Mouse (Mus musculus): ENCODE measurements around the gene Gm20481. TPM values are rescaled to one million over a fixed set of nuclear protein-coding genes. Genes with fewer than 3 reads are reported as not detected.
"Not testable (repeated sequence)": the region's sequence is repeated elsewhere in the genome, so short reads cannot be mapped to it uniquely, and the experiment has no call there.

Gm20481 gene
- polyA plus RNA-seq, 1 experiment = not detected

DNA sequence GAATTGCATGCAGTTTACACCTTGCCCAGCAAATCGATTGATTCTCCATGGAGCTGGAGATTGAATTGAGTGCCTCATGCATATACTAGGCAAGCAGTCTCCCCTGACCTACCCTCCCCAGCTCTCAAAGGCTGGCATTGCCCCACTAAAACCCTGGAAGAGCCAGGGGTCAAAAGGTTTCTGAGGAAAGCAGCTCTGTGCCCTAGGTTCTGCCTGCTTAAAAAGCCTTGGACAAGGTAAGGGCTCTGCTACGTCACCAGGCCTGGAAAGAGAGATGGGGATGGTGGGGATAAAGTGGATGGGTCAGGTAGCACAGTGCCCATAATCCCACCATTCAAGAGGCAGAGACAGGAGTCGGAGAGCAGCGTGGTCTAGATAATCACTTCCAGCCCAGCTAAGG, 14.9 kb upstream of the Gm20481 start:
- Histone ChIP-seq H3K9ac (ENCODE audit: low read depth, poor library complexity, severe bottlenecking) (no peak overlapping the region), H3K9me3 (replicated peaks; ENCODE audit: control insufficient read depth, insufficient read depth, low read length, poor library complexity, severe bottlenecking) (no peaks in the 10 kb centered on the region), H3K27ac (ENCODE audit: insufficient read depth, low read length) (no peak overlapping the region), H3K4me3 (ENCODE audit: low read depth, low read length) (no peak overlapping the region), H3K27me3 (ENCODE audit: control insufficient read depth, insufficient read depth, low read length, poor library complexity, severe bottlenecking) (no peaks in the 10 kb centered on the region), H3K36me3 (ENCODE audit: control insufficient read depth, insufficient read depth, low read length, poor library complexity, severe bottlenecking) (peaks cover 22% of the 10 kb centered on the region), H3K4me1 (ENCODE audit: control insufficient read depth, insufficient read depth, low read length) (no peaks in the 10 kb centered on the region)
- TF ChIP-seq CTCF (IDR thresholded peaks at IDR 0.05; ENCODE audit: low read depth, low read length) (no peak), EP300 (IDR thresholded peaks at IDR 0.05; ENCODE audit: insufficient read depth, low read depth, low read length) (no peak), POLR2A (IDR thresholded peaks at IDR 0.05; ENCODE audit: insufficient read depth, low read length) (no peak)

DNA sequence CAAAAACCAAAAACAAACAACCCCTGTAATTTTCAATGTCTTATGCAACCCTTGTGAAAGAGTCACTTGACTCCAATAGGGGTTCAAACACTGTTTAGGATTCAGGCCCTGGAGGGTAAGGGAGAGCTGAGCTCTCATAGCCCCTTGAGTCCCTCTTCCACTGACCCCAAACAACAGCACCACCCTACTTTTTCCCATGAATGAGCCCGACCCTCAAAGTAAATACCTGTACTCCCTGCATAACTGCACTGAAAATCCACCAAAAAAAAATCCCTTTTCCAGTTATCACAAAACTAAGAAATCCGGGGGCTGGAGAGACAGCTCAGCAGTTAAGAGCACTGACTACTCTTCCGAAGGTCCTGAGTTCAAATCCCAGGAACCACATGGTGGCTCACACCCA, 13.8 kb upstream of the Gm20481 start:
- Histone ChIP-seq H3K27ac (ENCODE audit: insufficient read depth, low read length) (no peak overlapping the region), H3K36me3 (ENCODE audit: control insufficient read depth, insufficient read depth, low read length, poor library complexity, severe bottlenecking) (peaks cover 12% of the 10 kb centered on the region), H3K4me3 (ENCODE audit: low read depth, low read length) (no peak overlapping the region), H3K4me1 (ENCODE audit: control insufficient read depth, insufficient read depth, low read length) (no peaks in the 10 kb centered on the region), H3K27me3 (ENCODE audit: control insufficient read depth, insufficient read depth, low read length, poor library complexity, severe bottlenecking) (no peaks in the 10 kb centered on the region), H3K9ac (ENCODE audit: low read depth, poor library complexity, severe bottlenecking) (no peak overlapping the region), H3K9me3 (replicated peaks; ENCODE audit: control insufficient read depth, insufficient read depth, low read length, poor library complexity, severe bottlenecking) (no peaks in the 10 kb centered on the region)
- no peak for TF ChIP-seq CTCF (IDR thresholded peaks at IDR 0.05; ENCODE audit: low read depth, low read length)
- TF ChIP-seq EP300 (IDR thresholded peaks at IDR 0.05; ENCODE audit: insufficient read depth, low read depth, low read length) = no peak
- no peak for TF ChIP-seq POLR2A (IDR thresholded peaks at IDR 0.05; ENCODE audit: insufficient read depth, low read length)

DNA sequence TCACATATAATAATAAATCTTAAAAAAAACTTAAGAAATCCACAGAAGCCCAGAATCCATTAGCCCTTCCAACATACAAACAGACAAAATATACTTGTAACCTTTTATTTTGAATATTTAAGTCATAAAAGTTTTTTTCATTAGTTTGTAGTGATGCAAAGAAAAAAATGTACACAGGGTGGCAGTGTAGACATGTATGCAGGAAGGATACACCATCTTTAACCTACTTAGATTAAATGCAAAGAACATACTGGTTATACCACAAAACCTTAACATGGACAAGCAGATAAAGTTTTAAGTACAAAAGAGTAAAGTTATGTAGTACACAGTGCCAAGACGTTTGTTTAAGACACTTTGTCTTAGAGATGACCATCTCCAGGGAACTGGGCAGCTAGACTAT, 13.4 kb upstream of the Gm20481 start:
- Histone ChIP-seq H3K9me3 (replicated peaks; ENCODE audit: control insufficient read depth, insufficient read depth, low read length, poor library complexity, severe bottlenecking) (no peaks in the 10 kb centered on the region), H3K36me3 (ENCODE audit: control insufficient read depth, insufficient read depth, low read length, poor library complexity, severe bottlenecking) (peaks cover 7% of the 10 kb centered on the region), H3K4me3 (ENCODE audit: low read depth, low read length) (no peak overlapping the region), H3K9ac (ENCODE audit: low read depth, poor library complexity, severe bottlenecking) (no peak overlapping the region), H3K27ac (ENCODE audit: insufficient read depth, low read length) (no peak overlapping the region), H3K27me3 (ENCODE audit: control insufficient read depth, insufficient read depth, low read length, poor library complexity, severe bottlenecking) (no peaks in the 10 kb centered on the region), H3K4me1 (ENCODE audit: control insufficient read depth, insufficient read depth, low read length) (no peaks in the 10 kb centered on the region)
- no peak for TF ChIP-seq POLR2A (IDR thresholded peaks at IDR 0.05; ENCODE audit: insufficient read depth, low read length)
- TF ChIP-seq CTCF (IDR thresholded peaks at IDR 0.05; ENCODE audit: low read depth, low read length) = no peak
- TF ChIP-seq EP300 (IDR thresholded peaks at IDR 0.05; ENCODE audit: insufficient read depth, low read depth, low read length) = no peak

DNA sequence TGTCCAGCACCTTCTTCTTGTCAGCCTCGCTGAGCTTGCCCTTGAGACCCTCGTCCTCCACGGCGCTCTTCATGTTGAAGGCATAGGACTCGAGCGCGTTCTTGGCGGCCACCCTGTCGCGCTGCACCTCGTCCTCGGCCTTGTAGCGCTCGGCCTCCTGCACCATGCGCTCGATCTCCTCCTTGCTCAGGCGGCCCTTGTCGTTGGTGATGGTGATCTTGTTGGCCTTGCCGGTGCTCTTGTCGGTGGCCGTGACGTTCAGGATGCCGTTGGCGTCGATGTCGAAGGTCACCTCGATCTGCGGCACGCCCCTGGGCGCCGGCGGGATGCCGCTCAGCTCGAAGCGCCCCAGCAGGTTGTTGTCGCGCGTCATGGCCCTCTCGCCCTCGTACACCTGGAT, 12.4 kb upstream of the Gm20481 start:
- not testable (repeated sequence) for H3K36me3 ChIP-seq (ENCODE audit: control insufficient read depth, insufficient read depth, low read length, poor library complexity, severe bottlenecking); H3K4me1 ChIP-seq (ENCODE audit: control insufficient read depth, insufficient read depth, low read length); H3K9ac ChIP-seq (ENCODE audit: low read depth, poor library complexity, severe bottlenecking); H3K9me3 ChIP-seq (replicated peaks; ENCODE audit: control insufficient read depth, insufficient read depth, low read length, poor library complexity, severe bottlenecking); H3K27ac ChIP-seq (ENCODE audit: insufficient read depth, low read length); H3K27me3 ChIP-seq (ENCODE audit: control insufficient read depth, insufficient read depth, low read length, poor library complexity, severe bottlenecking)
- peak overlapping the region; percentile 4; the same call in 1 of the 2 replicates for H3K4me3 ChIP-seq (ENCODE audit: low read depth, low read length)

DNA sequence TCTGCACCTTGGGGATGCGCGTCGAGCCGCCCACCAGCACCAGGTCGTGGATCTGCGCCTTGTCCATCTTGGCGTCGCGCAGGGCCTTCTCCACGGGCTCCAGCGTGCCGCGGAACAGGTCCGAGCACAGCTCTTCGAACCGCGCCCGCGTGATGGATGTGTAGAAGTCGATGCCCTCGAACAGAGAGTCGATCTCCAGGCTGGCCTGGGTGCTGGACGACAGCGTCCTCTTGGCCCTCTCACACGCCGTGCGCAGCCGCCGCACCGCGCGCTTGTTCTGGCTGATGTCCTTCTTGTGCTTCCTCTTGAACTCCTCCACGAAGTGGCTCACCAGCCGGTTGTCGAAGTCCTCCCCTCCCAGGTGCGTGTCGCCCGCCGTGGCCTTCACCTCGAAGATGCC, 11.7 kb upstream of the Gm20481 start:
- H3K27me3 ChIP-seq (ENCODE audit: control insufficient read depth, insufficient read depth, low read length, poor library complexity, severe bottlenecking); H3K36me3 ChIP-seq (ENCODE audit: control insufficient read depth, insufficient read depth, low read length, poor library complexity, severe bottlenecking); H3K4me1 ChIP-seq (ENCODE audit: control insufficient read depth, insufficient read depth, low read length); H3K9me3 ChIP-seq (replicated peaks; ENCODE audit: control insufficient read depth, insufficient read depth, low read length, poor library complexity, severe bottlenecking); H3K9ac ChIP-seq (ENCODE audit: low read depth, poor library complexity, severe bottlenecking); H3K4me3 ChIP-seq (ENCODE audit: low read depth, low read length); H3K27ac ChIP-seq (ENCODE audit: insufficient read depth, low read length): not testable (repeated sequence)

DNA sequence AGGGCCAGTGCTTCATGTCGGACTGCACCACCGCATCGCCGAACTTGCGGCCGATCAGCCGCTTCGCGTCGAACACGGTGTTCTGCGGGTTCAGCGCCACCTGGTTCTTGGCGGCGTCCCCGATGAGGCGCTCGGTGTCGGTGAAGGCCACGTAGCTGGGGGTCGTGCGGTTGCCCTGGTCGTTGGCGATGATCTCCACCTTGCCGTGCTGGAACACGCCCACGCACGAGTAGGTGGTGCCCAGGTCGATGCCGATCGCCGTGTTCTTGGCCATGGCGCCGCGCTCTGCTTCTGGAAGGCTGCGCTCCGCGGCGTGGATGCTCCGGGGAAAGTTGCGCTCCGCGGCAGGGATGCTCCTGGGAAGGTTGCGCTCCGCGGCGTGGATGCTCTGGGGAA, 11.0 kb upstream of the Gm20481 start:
- H3K27me3 ChIP-seq (ENCODE audit: control insufficient read depth, insufficient read depth, low read length, poor library complexity, severe bottlenecking); H3K9ac ChIP-seq (ENCODE audit: low read depth, poor library complexity, severe bottlenecking); H3K27ac ChIP-seq (ENCODE audit: insufficient read depth, low read length); H3K4me1 ChIP-seq (ENCODE audit: control insufficient read depth, insufficient read depth, low read length); H3K36me3 ChIP-seq (ENCODE audit: control insufficient read depth, insufficient read depth, low read length, poor library complexity, severe bottlenecking); H3K9me3 ChIP-seq (replicated peaks; ENCODE audit: control insufficient read depth, insufficient read depth, low read length, poor library complexity, severe bottlenecking): not testable (repeated sequence)
- peak overlapping the region; percentile 66 for H3K4me3 ChIP-seq (ENCODE audit: low read depth, low read length)

DNA sequence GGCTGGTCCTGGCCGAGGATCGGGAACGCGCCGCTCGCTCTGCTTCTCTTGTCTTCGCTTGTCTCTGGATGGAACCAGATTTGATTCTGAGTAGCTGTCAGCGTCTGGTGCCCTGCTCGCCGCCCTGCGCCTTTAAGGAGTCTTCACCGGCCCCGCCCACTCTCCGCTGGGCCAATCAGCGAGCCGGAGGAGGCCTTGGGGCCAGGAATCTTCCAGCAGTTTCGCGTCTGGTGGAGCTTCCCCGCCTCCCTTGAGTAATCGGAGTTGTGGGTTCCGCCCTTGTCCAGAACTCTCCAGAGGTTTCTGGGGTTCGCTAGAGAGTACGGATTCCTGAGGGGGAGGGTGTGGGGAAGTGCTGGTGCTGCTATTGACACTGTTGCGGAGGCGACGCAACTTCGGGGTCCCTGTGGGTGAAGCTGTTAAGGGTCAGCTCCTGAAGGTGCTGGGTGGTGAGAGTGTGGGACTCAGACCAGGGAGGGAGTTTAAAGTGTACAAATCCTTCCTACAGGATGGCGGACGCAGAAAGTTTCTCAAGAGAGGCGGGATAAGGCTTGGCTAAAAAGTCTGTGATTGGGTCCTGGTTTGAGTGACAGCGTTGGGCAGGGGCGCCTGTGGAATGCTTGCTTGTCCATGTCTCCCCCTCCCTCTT, 10.5 kb upstream of the Gm20481 start, which contains the start of gene Hspa1b:
Gene Hspa1b, minus strand, starts transcription at position 109 of the 649 bp plus-strand sequence.
- not testable (repeated sequence) for H3K27me3 ChIP-seq (ENCODE audit: control insufficient read depth, insufficient read depth, low read length, poor library complexity, severe bottlenecking)

More for the DNA sequence above, 10.5 kb upstream of the Gm20481 start, which contains the start of gene Hspa1b:
- H3K9me3 ChIP-seq (replicated peaks; ENCODE audit: control insufficient read depth, insufficient read depth, low read length, poor library complexity, severe bottlenecking); H3K4me1 ChIP-seq (ENCODE audit: control insufficient read depth, insufficient read depth, low read length); H3K36me3 ChIP-seq (ENCODE audit: control insufficient read depth, insufficient read depth, low read length, poor library complexity, severe bottlenecking): not testable (repeated sequence)
- H3K9ac ChIP-seq (ENCODE audit: low read depth, poor library complexity, severe bottlenecking) = peak within 1 kb of the TSS; percentile 69
- peak within 1 kb of the TSS; percentile 96 for H3K4me3 ChIP-seq (ENCODE audit: low read depth, low read length)
- peak within 1 kb of the TSS; percentile 64 for H3K27ac ChIP-seq (ENCODE audit: insufficient read depth, low read length)

Data from ES-Bruce4 (cell line).